Mouse (Mus musculus) ES-Bruce4 (cell line): ENCODE measurements at regions not wholly inside any gene's neighbourhood (a gene's known extent, or its start where the extent isn't known, plus 50 kb on each side); places are given as distances from the start of the nearest gene placed in this dataset.

ENCODE experiments used
- H3K27ac ChIP-seq: 2 replicates; pipeline ENCODE4 v1.5.1; 2012; ENCODE audit warnings: low read length, inconsistent platforms; ENCODE audit not compliant: insufficient read depth
- H3K27me3 ChIP-seq: 2 replicates; pipeline ENCODE4 v1.6.1; 2012; ENCODE audit warnings: mild to moderate bottlenecking, low read length, inconsistent platforms; ENCODE audit not compliant: control insufficient read depth, poor library complexity, insufficient read depth, severe bottlenecking
- H3K36me3 ChIP-seq: 2 replicates; pipeline ENCODE4 v1.6.1; 2012; ENCODE audit warnings: inconsistent platforms, mild to moderate bottlenecking, low read length, moderate library complexity; ENCODE audit not compliant: control insufficient read depth, poor library complexity, insufficient read depth, severe bottlenecking
- H3K4me1 ChIP-seq: one replicate; pipeline ENCODE4 v1.8.1; 2011; ENCODE audit warnings: low read length; ENCODE audit not compliant: control insufficient read depth, insufficient read depth
- H3K4me3 ChIP-seq: 2 replicates; pipeline ENCODE4 v1.5.1; 2011; ENCODE audit warnings: low read depth, mild to moderate bottlenecking, low read length
- H3K9ac ChIP-seq: 2 replicates; pipeline ENCODE4 v1.6.1; 2012; ENCODE audit warnings: low read depth, mild to moderate bottlenecking, inconsistent platforms; ENCODE audit not compliant: poor library complexity, severe bottlenecking
- H3K9me3 ChIP-seq: replicated peaks from 2 replicates; pipeline ENCODE4 v1.6.1; 2012; ENCODE audit warnings: mild to moderate bottlenecking, low read length, inconsistent platforms; ENCODE audit not compliant: control insufficient read depth, poor library complexity, insufficient read depth, severe bottlenecking
- CTCF ChIP-seq: IDR thresholded peaks from one replicate; pipeline ENCODE4 v1.8.1; 2011; ENCODE audit warnings: low read depth, low read length
- EP300 ChIP-seq: IDR thresholded peaks from 2 replicates; pipeline ENCODE4 v1.6.1; 2011; ENCODE audit warnings: low read depth, low read length; ENCODE audit not compliant: insufficient read depth
- POLR2A ChIP-seq: IDR thresholded peaks from one replicate; pipeline ENCODE4 v1.8.1; 2011; ENCODE audit warnings: low read length; ENCODE audit not compliant: insufficient read depth

- Histone ChIP-seq H3K36me3 (no peaks in the 10 kb centered on the region), H3K9ac (no peak overlapping the region), H3K4me1 (no peaks in the 10 kb centered on the region), H3K9me3 (no peaks in the 10 kb centered on the region), H3K27me3 (no peaks in the 10 kb centered on the region), H3K4me3 (no peak overlapping the region), H3K27ac (no peak overlapping the region)
- no peak for TF ChIP-seq POLR2A
Observed at GRCm38 (mm10) chr12:27838955-27839354, 496.6 kb upstream of the Sox11 start.

- Histone ChIP-seq H3K9ac (no peak overlapping the region), H3K27me3 (no peaks in the 10 kb centered on the region), H3K4me1 (no peaks in the 10 kb centered on the region), H3K9me3 (no peaks in the 10 kb centered on the region), H3K4me3 (no peak overlapping the region), H3K36me3 (no peaks in the 10 kb centered on the region), H3K27ac (no peak overlapping the region)
- TF ChIP-seq CTCF (no peak), POLR2A (no peak), EP300 (no peak)
Observed at GRCm38 (mm10) chr12:27838384-27838783, 496.0 kb upstream of the Sox11 start.

- H3K36me3 ChIP-seq = no peaks in the 10 kb centered on the region
- H3K4me3 ChIP-seq = no peak overlapping the region
- H3K9ac ChIP-seq = no peak overlapping the region
- H3K9me3 ChIP-seq = no peaks in the 10 kb centered on the region
- H3K27ac ChIP-seq = no peak overlapping the region
- H3K27me3 ChIP-seq = no peaks in the 10 kb centered on the region
- H3K4me1 ChIP-seq = no peaks in the 10 kb centered on the region
- TF ChIP-seq POLR2A (no peak), CTCF (no peak), EP300 (no peak)
Observed at GRCm38 (mm10) chr12:27826208-27826607, 483.8 kb upstream of the Sox11 start.

- Histone ChIP-seq H3K4me3 (no peak overlapping the region), H3K4me1 (no peaks in the 10 kb centered on the region), H3K9ac (no peak overlapping the region), H3K36me3 (no peaks in the 10 kb centered on the region), H3K27me3 (no peaks in the 10 kb centered on the region), H3K27ac (no peak overlapping the region), H3K9me3 (no peaks in the 10 kb centered on the region)
- no peak for TF ChIP-seq EP300
- TF ChIP-seq POLR2A = no peak
- TF ChIP-seq CTCF = no peak
Observed at GRCm38 (mm10) chr12:27823392-27823791, 481.0 kb upstream of the Sox11 start.

- Histone ChIP-seq H3K27me3 (no peaks in the 10 kb centered on the region), H3K4me3 (no peak overlapping the region), H3K4me1 (no peaks in the 10 kb centered on the region), H3K9me3 (no peaks in the 10 kb centered on the region), H3K36me3 (no peaks in the 10 kb centered on the region), H3K9ac (no peak overlapping the region), H3K27ac (no peak overlapping the region)
- TF ChIP-seq CTCF (no peak), EP300 (no peak), POLR2A (no peak)
Observed at GRCm38 (mm10) chr12:27796642-27797041, 454.3 kb upstream of the Sox11 start.

- no peaks in the 10 kb centered on the region for H3K9me3 ChIP-seq
- H3K36me3 ChIP-seq = no peaks in the 10 kb centered on the region
- no peaks in the 10 kb centered on the region for H3K4me1 ChIP-seq
- no peak overlapping the region for H3K9ac ChIP-seq
- H3K27ac ChIP-seq = no peak overlapping the region
- H3K27me3 ChIP-seq = no peaks in the 10 kb centered on the region
- no peak for TF ChIP-seq EP300
- no peak for TF ChIP-seq CTCF
- TF ChIP-seq POLR2A = no peak
- H3K4me3 ChIP-seq = no peak overlapping the region
Observed at GRCm38 (mm10) chr12:27786716-27787291, 444.4 kb upstream of the Sox11 start.
